Mouse (Mus musculus): ENCODE data around the gene Rbfox3.
A peak's percentile ranks its signal among the peaks of the same experiment; 100 is the strongest.

Rbfox3 gene

GRCm38 (mm10) chr11:118878605-118879245 lies 32.7 kb downstream of the Rbfox3 start:
- no peak for DNase-seq

GRCm38 (mm10) chr11:118875243-118875897 lies 36.0 kb downstream of the Rbfox3 start:
- DNase-seq, result no peak

- no peak for DNase-seq
Observed at GRCm38 (mm10) chr11:118874487-118875095, 36.8 kb downstream of the Rbfox3 start.

DNA sequence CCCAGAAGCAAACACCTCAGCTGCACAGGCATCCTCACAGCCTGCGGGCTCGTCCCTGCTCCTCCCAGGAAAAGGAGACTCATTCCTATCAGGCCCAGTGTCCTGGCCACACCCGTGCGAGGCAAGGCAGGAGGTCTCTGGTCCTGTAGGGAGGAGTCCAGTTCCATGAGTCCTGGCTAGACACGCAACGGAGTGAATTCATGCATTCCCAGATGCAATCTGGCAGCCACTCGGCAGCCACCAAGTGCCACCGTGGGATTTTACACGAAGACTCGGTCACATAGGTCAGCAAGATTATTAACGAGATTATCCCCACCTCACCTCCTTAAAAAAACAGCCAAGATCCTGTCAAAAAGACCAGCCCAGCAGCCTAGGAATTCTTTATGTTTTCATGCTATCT lies 37.4 kb downstream of the Rbfox3 start:
- DNase-seq, result no peak

DNA sequence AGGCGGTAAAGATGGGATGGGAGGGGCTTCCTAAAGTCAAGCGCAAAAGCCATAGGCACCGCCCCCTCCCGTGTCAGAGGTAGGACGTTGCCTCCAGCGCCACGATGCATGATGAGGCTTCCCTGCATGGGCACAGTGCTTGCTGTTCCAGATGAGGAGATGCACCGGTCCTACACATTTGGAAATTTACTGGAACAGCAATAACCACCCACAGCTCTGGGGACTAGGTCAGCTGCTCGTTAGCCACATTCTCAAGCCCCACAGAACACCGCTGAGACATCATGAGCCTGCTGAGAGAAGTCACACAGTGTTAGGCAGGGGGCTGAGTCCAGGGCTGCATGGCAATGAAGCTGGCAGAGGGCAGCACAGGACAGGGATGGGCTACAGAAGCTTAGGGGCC lies 39.9 kb downstream of the Rbfox3 start:
- no peak for DNase-seq

- no peak for DNase-seq
Observed at GRCm38 (mm10) chr11:118863360-118863759, 48.0 kb downstream of the Rbfox3 start.

- no peak for DNase-seq
Observed at GRCm38 (mm10) chr11:118861801-118862431, 49.5 kb downstream of the Rbfox3 start.

DNA sequence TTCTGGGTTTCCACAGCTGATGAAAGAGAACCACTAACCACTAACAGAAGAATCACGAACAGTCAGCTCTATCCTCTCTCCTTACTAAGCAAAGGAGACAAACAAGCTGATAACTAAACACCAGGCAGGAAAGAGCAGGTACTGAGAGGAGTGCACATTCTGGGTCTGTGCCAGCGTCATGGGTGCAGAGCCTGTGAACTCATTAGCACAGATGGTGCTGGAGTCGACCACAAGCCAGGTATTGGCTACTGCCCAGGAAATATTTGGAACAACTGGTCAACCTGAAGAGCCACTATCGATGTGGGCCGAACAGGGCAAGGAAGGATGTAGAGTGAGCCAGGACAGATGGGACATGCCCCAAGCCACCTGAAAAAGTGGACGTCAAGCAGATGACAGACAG lies 50.2 kb downstream of the Rbfox3 start:
- DNase-seq, result no peak

DNA sequence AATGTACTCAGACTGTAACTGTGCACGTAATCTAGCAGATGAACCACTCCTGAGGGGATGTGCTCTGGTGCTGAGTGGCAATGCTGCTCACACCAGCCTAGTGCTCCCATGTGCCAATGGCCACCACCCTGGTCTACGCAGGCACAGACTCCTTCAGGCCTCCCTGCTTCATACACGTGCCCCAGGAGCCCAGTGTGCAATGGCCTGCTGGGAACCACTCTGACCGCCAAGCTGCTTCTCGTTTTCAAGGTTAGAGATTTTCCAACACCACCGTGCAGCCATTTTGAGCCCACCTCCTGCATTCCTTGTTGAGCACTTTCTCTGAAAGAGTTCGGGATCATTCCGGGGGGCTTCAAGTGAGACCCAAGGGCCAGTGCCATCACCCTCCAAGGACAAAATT lies 50.6 kb downstream of the Rbfox3 start:
- DNase-seq, result no peak

DNA sequence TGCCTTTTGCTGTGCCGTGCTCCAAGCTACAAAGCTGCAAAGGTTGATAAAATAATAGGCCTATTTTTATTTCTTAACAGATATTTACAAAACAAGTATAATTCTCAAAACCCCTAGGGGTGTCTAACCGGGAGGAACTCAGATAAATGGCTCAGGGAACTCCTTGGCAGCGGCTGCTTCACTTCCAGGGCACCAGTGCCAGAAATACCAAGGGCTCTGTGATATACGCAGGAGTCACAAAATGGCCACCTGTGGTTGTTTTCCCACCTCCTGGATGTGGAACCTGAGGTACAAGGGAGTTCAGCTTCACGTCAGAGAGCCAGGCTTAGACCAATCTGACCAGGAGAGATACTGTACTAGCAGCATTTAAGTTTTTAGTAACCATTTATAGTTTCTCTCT lies 51.6 kb downstream of the Rbfox3 start:
- DNase-seq, result no peak

- no peak for DNase-seq
Observed at GRCm38 (mm10) chr11:118858305-118858704, 53.1 kb downstream of the Rbfox3 start.

DNA sequence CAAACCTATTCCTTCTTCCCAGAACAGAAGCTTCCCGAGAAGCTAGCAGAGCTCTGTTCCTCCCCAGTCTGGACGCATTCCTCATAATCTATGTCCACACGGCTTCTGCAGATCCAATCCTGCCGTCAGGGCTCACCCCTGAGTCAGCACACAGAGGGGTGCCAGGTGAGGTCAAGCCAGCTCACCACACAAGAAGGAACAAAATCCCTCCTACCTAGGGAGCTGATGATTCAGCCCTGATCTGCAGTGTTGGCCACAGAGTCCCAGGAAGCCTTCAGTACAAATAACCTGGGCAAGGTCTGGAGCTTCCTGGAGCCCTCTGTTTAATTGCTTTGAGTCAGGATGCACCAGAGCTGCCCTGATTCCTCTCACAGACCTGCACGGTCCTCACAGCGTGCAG lies 60.0 kb downstream of the Rbfox3 start:
- DNase-seq, result no peak

DNA sequence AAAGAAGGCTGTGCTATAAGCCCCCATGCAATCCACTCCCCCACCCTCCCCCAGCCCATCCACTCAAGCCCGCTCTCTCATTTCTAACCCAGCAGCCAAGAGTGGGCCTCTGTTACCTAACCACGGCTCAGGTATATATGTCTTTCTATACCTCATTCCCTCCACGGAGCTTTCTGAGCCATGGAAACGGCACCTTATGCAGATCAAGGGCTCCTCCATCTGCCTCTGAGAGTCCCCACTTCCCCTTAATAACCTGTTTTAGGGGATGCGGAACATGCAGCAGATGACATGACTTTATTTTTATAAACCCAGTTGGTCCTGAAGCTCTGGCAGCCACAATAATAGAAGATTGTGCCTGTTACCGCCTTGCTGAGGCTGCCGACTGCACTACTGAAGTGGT lies 63.4 kb downstream of the Rbfox3 start:
- no peak for DNase-seq

- DNase-seq, result no peak
Observed at GRCm38 (mm10) chr11:118840992-118841391, 70.4 kb downstream of the Rbfox3 start.

GRCm38 (mm10) chr11:118838167-118838566 lies 73.2 kb downstream of the Rbfox3 start:
- no peak for DNase-seq

DNA sequence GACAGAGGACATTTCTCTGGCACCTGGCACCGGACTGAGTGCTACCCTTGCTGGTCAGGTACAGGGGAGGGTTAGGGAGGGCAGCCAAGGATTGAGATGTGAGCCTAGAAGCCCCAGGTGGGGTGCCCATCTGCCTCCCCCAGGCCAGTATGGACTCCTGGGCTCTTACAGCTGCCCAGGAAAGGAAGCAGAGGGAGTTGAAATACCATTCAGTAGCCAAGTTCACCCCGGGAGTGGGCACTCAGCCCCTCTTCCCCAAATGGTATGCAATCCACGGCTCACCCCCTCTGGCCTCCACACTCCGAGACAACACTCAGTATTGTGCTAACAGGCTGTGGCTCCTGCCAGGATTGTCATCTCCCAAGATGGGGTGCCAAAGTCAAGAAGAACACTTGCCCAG lies 74.5 kb downstream of the Rbfox3 start:
- no peak for DNase-seq

DNA sequence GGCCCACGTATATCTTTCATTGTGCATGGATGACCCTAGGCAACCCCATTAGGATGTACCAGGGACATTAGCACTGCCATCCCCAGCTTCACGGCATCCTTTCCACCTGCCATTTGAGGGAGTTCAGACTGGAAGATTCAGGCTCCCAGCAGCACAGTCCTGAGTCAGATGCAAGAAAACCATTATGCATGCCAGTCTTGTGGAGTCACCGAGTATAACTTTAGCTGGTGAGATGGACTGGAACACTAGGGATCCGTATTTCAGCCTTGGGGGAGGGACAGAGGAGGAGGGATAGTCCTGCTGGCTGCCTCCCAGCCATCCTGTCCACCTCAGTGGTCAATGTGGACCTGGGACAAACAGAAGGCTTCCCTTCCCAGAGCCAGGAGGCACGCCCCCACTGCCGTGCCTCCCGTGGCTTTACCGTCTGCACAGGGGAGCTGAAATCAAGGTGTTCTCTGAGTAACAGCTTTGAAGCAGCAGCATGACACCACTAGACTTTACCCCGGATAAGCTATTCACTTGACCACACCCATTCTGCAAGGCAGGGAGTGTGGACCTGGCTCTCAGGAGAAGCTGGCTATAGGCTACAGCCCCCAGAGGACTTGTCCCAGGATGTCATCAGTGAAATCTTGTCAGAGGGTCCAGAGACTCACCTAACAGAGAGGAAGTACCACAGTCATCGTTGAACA lies 78.5 kb downstream of the Rbfox3 start:
- no peak for DNase-seq

GRCm38 (mm10) chr11:118831730-118832129 lies 79.7 kb downstream of the Rbfox3 start:
- no peak for DNase-seq

- DNase-seq, result no peak
Observed at GRCm38 (mm10) chr11:118825280-118826094, 85.9 kb downstream of the Rbfox3 start.

DNA sequence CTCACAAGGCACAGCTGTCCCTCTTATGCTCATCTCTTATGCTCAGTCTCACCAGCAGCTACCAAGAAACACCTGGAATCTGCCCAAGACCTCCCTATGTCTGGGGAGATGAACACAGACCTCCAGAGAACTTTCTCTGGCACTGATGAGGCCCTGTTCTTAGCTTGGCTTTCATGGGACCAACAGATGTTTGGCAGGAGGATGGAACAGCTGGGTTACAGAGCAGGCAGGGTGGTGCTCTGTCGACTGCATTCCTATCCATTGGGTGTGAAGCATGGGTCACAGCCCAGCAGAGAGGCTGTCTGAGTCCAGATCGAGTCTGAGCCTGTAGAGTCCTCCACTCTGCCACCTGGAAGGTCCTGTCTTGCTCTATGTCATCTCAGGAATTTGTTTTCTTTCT lies 90.0 kb downstream of the Rbfox3 start:
- peak; percentile 34 for DNase-seq

- no peak for DNase-seq
Observed at GRCm38 (mm10) chr11:118818528-118818927, 92.9 kb downstream of the Rbfox3 start.

- no peak for DNase-seq
Observed at GRCm38 (mm10) chr11:118815118-118815517, 96.3 kb downstream of the Rbfox3 start.

Data from lung, postnatal 10 days (tissue).